Mouse (Mus musculus) E14TG2a.4 (cell line): ENCODE results near the gene Ndel1.
A peak's percentile ranks its signal among the peaks of the same experiment; 100 is the strongest.

ENCODE experiments used
- H3K27me3 ChIP-seq: 2 replicates; pipeline ENCODE4 v1.6.1; 2014; ENCODE audit warnings: low read length, control low read depth; ENCODE audit not compliant: insufficient read depth
- H3K36me3 ChIP-seq: 2 replicates; pipeline ENCODE4 v1.6.1; 2014; ENCODE audit warnings: low read length, control low read depth; ENCODE audit not compliant: insufficient read depth
- H3K4me1 ChIP-seq: replicated peaks from 2 replicates; pipeline ENCODE4 v1.6.1; 2014; ENCODE audit warnings: low read depth, low read length, control low read depth
- H3K4me3 ChIP-seq: replicated peaks from 2 replicates; pipeline ENCODE4 v1.5.1; 2014; ENCODE audit warnings: mild to moderate bottlenecking, low read length
- H3K9me3 ChIP-seq: 2 replicates; pipeline ENCODE4 v1.6.1; 2014; ENCODE audit warnings: low read length, control low read depth
- CTCF ChIP-seq: conservative IDR thresholded peaks from 2 replicates; pipeline ENCODE4 v1.5.1; 2014; ENCODE audit warnings: low read length
- NANOG ChIP-seq: IDR thresholded peaks from 2 replicates; pipeline ENCODE4 v1.6.1; 2014; ENCODE audit warnings: borderline replicate concordance, low read length, mixed read lengths
- POU5F1 ChIP-seq: IDR thresholded peaks from 2 replicates; pipeline ENCODE4 v1.6.1; 2014; ENCODE audit warnings: low read length, borderline replicate concordance

Gene Ndel1

GRCm38 (mm10) chr11:68871748-68872147 lies at the start of gene Ndel1:
Ndel1 (minus strand) TSS chr11:68871858.
- H3K4me1 ChIP-seq = peaks cover 22% of the 10 kb centered on the region
- TF ChIP-seq POU5F1 (no peak), NANOG (no peak), CTCF (no peak)
- H3K36me3 ChIP-seq = no peaks in the 10 kb centered on the region
- peak within 1 kb of the TSS; percentile 11; the same call in 1 of the 2 replicates for H3K4me3 ChIP-seq
- H3K9me3 ChIP-seq = no peaks in the 10 kb centered on the region
- no peaks in the 10 kb centered on the region for H3K27me3 ChIP-seq

GRCm38 (mm10) chr11:68914566-68914965 lies 42.9 kb upstream of the Ndel1 start:
- no peaks in the 10 kb centered on the region for H3K36me3 ChIP-seq
- H3K4me3 ChIP-seq = no peak overlapping the region
- peaks cover 4% of the 10 kb centered on the region; the same call in 1 of the 2 replicates for H3K9me3 ChIP-seq
- H3K27me3 ChIP-seq = peaks cover 6% of the 10 kb centered on the region
- TF ChIP-seq NANOG (no peak), POU5F1 (no peak), CTCF (no peak)
- H3K4me1 ChIP-seq = peaks cover 9% of the 10 kb centered on the region; the same call in 1 of the 2 replicates

- peaks cover 6% of the 10 kb centered on the region for H3K36me3 ChIP-seq
- H3K4me3 ChIP-seq = no peak overlapping the region
- H3K4me1 ChIP-seq = peaks cover 16% of the 10 kb centered on the region
- peaks cover 6% of the 10 kb centered on the region for H3K27me3 ChIP-seq
- TF ChIP-seq CTCF (no peak), NANOG (no peak), POU5F1 (no peak)
- peaks cover 4% of the 10 kb centered on the region; the same call in 1 of the 2 replicates for H3K9me3 ChIP-seq
These were observed 40.0 kb upstream of the Ndel1 start for GRCm38 (mm10) chr11:68911531-68912177.

- Histone ChIP-seq H3K4me3 (no peak overlapping the region), H3K27me3 (peaks cover 6% of the 10 kb centered on the region), H3K36me3 (peaks cover 33% of the 10 kb centered on the region), H3K9me3 (peaks cover 4% of the 10 kb centered on the region; the same call in 1 of the 2 replicates), H3K4me1 (peaks cover 34% of the 10 kb centered on the region)
- no peak for TF ChIP-seq POU5F1
- no peak for TF ChIP-seq NANOG
- no peak for TF ChIP-seq CTCF
These were observed 37.3 kb upstream of the Ndel1 start for GRCm38 (mm10) chr11:68908846-68909503.

- Histone ChIP-seq H3K27me3 (peaks cover 5% of the 10 kb centered on the region), H3K4me3 (no peak overlapping the region)
- TF ChIP-seq CTCF = no peak
- TF ChIP-seq POU5F1 = no peak
- TF ChIP-seq NANOG = no peak
These were observed 35.6 kb upstream of the Ndel1 start for GRCm38 (mm10) chr11:68907251-68907650.

GRCm38 (mm10) chr11:68906461-68906790 lies 34.8 kb upstream of the Ndel1 start:
- peaks cover 38% of the 10 kb centered on the region for H3K4me1 ChIP-seq
- no peaks in the 10 kb centered on the region for H3K9me3 ChIP-seq
- TF ChIP-seq CTCF (no peak), POU5F1 (no peak), NANOG (no peak)

More at GRCm38 (mm10) chr11:68907251-68907650, 35.6 kb upstream of the Ndel1 start:
- peaks cover 46% of the 10 kb centered on the region for H3K4me1 ChIP-seq
- peaks cover 50% of the 10 kb centered on the region for H3K36me3 ChIP-seq
- H3K9me3 ChIP-seq = no peaks in the 10 kb centered on the region

GRCm38 (mm10) chr11:68905665-68906460 lies 34.2 kb upstream of the Ndel1 start:
- Histone ChIP-seq H3K4me1 (peaks cover 41% of the 10 kb centered on the region), H3K27me3 (no peaks in the 10 kb centered on the region), H3K4me3 (no peak overlapping the region), H3K9me3 (no peaks in the 10 kb centered on the region), H3K36me3 (peaks cover 56% of the 10 kb centered on the region)
- no peak for TF ChIP-seq POU5F1
- no peak for TF ChIP-seq NANOG
- no peak for TF ChIP-seq CTCF

More at GRCm38 (mm10) chr11:68906461-68906790, 34.8 kb upstream of the Ndel1 start:
- H3K4me3 ChIP-seq = no peak overlapping the region
- peaks cover 56% of the 10 kb centered on the region for H3K36me3 ChIP-seq
- no peaks in the 10 kb centered on the region for H3K27me3 ChIP-seq

- Histone ChIP-seq H3K9me3 (no peaks in the 10 kb centered on the region), H3K4me3 (no peak overlapping the region), H3K36me3 (peaks cover 56% of the 10 kb centered on the region), H3K4me1 (peaks cover 43% of the 10 kb centered on the region), H3K27me3 (peaks cover under 1% of the 10 kb centered on the region)
- TF ChIP-seq NANOG = no peak
- no peak for TF ChIP-seq POU5F1
- no peak for TF ChIP-seq CTCF
These were observed 33.5 kb upstream of the Ndel1 start for GRCm38 (mm10) chr11:68905138-68905531.
